Mouse (Mus musculus) CH12.LX (cell line): ENCODE data around the gene Pds5a. TPM values are rescaled to one million over a fixed set of nuclear protein-coding genes. Genes with fewer than 3 reads are reported as not detected.

Experiments
- DNase-seq: peaks from one replicate; pipeline ENCODE4 v3.0.0-alpha.2; 2013; ENCODE audit errors: extremely low read depth
- H3K27ac ChIP-seq: 2 replicates; pipeline ENCODE4 v1.5.1; 2012; ENCODE audit warnings: low read depth, mild to moderate bottlenecking, control low read depth, moderate library complexity; ENCODE audit not compliant: insufficient read depth
- H3K27me3 ChIP-seq: replicated peaks from 2 replicates; pipeline ENCODE3; 2012; ENCODE audit warnings: inconsistent platforms
- H3K36me3 ChIP-seq, 2 experiments: replicated peaks in 1 of 2; 2 replicates each; pipeline versions ENCODE3 to v1.6.1; 2012; ENCODE audit warnings: inconsistent platforms in 1 of 2, low read length in 1 of 2, mild to moderate bottlenecking in 1 of 2, mixed read lengths in 1 of 2, moderate library complexity in 1 of 2; ENCODE audit not compliant: control insufficient read depth in 1 of 2, insufficient read depth in 1 of 2
- H3K4me1 ChIP-seq, 2 experiments: 2 replicates each; pipeline ENCODE4 v1.6.1; 2012; ENCODE audit warnings: inconsistent platforms in 1 of 2, moderate library complexity in 1 of 2; ENCODE audit not compliant: insufficient read depth in 2 of 2, control insufficient read depth in 1 of 2
- H3K4me2 ChIP-seq: 2 replicates; pipeline ENCODE4 v1.6.1; 2012; ENCODE audit warnings: low read depth, mild to moderate bottlenecking, control low read depth; ENCODE audit not compliant: poor library complexity, insufficient read depth, severe bottlenecking
- H3K4me3 ChIP-seq, 3 experiments: fragments of 150-350 bp in 1 of 3; sonication (generic) in 1 of 3; replicated peaks in 1 of 3; 2 replicates each; pipeline versions ENCODE3 to v1.5.1; 2011 to 2012; ENCODE audit warnings: low read depth in 2 of 3, low read length in 2 of 3, mild to moderate bottlenecking in 2 of 3, moderate library complexity in 2 of 3, control low read depth in 1 of 3, improper control_type of control experiment in 1 of 3, inconsistent platforms in 1 of 3, mixed read lengths in 1 of 3; ENCODE audit not compliant: poor library complexity in 1 of 3
- H3K79me2 ChIP-seq: replicated peaks from 2 replicates; pipeline ENCODE4 v1.6.1; 2012; ENCODE audit warnings: mild to moderate bottlenecking, moderate library complexity; ENCODE audit not compliant: control insufficient read depth, poor library complexity, insufficient read depth, severe bottlenecking; ENCODE audit errors: extremely low read depth
- H3K9ac ChIP-seq: 2 replicates; pipeline ENCODE4 v1.6.1; 2012; ENCODE audit warnings: low read depth, mild to moderate bottlenecking, control low read depth, moderate library complexity; ENCODE audit not compliant: insufficient read depth
- H3K9me3 ChIP-seq: replicated peaks from 2 replicates; pipeline ENCODE3; 2012; ENCODE audit warnings: low read length, inconsistent platforms, mixed read lengths
- BHLHE40 ChIP-seq: IDR thresholded peaks from 2 replicates; pipeline ENCODE4 v1.6.1; 2011; ENCODE audit warnings: mild to moderate bottlenecking, low read depth, low read length, improper control_type of control experiment
- CHD1 ChIP-seq: IDR thresholded peaks from 2 replicates; pipeline ENCODE4 v1.6.1; 2012; ENCODE audit warnings: low read depth, low read length, improper control_type of control experiment, inconsistent platforms
- CHD2 ChIP-seq: IDR thresholded peaks from 2 replicates; pipeline ENCODE4 v1.6.1; 2011; ENCODE audit warnings: low read length, improper control_type of control experiment
- E2F4 ChIP-seq: IDR thresholded peaks from 2 replicates; pipeline ENCODE4 v1.6.1; 2011; ENCODE audit warnings: low read depth, low read length, improper control_type of control experiment; ENCODE audit not compliant: insufficient replicate concordance
- ELF1 ChIP-seq: IDR thresholded peaks from 2 replicates; pipeline ENCODE4 v1.6.1; 2014; ENCODE audit warnings: low read depth, mild to moderate bottlenecking, inconsistent platforms, low read length, improper control_type of control experiment
- GABPA ChIP-seq: IDR thresholded peaks from 2 replicates; pipeline ENCODE4 v1.6.1; 2012; ENCODE audit warnings: low read depth, low read length, improper control_type of control experiment, inconsistent platforms; ENCODE audit not compliant: insufficient replicate concordance
- JUN ChIP-seq: IDR thresholded peaks from 2 replicates; pipeline ENCODE4 v1.6.1; 2011; ENCODE audit warnings: low read depth, mild to moderate bottlenecking, low read length, improper control_type of control experiment, moderate library complexity; ENCODE audit not compliant: insufficient read depth
- JUND ChIP-seq: conservative IDR thresholded peaks from 2 replicates; pipeline ENCODE4 v1.6.1; 2011; ENCODE audit warnings: low read depth, low read length, improper control_type of control experiment
- MAFK ChIP-seq: IDR thresholded peaks from 2 replicates; pipeline ENCODE4 v1.6.1; 2011; ENCODE audit warnings: low read length, improper control_type of control experiment; ENCODE audit not compliant: insufficient replicate concordance
- MAX ChIP-seq: IDR thresholded peaks from 2 replicates; pipeline ENCODE4 v1.6.1; 2011; ENCODE audit warnings: low read length, improper control_type of control experiment
- MAZ ChIP-seq: IDR thresholded peaks from 2 replicates; pipeline ENCODE4 v1.6.1; 2012; ENCODE audit warnings: low read depth, mild to moderate bottlenecking, inconsistent platforms, low read length, improper control_type of control experiment, moderate library complexity
- NELFE ChIP-seq: IDR thresholded peaks from 2 replicates; pipeline ENCODE4 v1.6.1; 2011; ENCODE audit warnings: low read depth, low read length, improper control_type of control experiment
- POLR2AphosphoS2 ChIP-seq: IDR thresholded peaks from 2 replicates; pipeline ENCODE4 v1.6.1; 2011; ENCODE audit warnings: low read depth, low read length, improper control_type of control experiment
- RCOR1 ChIP-seq: conservative IDR thresholded peaks from 2 replicates; pipeline ENCODE4 v1.6.1; 2012; ENCODE audit warnings: low read depth, mild to moderate bottlenecking, inconsistent platforms, low read length, improper control_type of control experiment
- SIN3A ChIP-seq: IDR thresholded peaks from 2 replicates; pipeline ENCODE4 v1.6.1; 2012; ENCODE audit warnings: low read length, improper control_type of control experiment, inconsistent platforms
- UBTF ChIP-seq: IDR thresholded peaks from 2 replicates; pipeline ENCODE4 v1.6.1; 2012; ENCODE audit warnings: low read depth, mild to moderate bottlenecking, inconsistent platforms, low read length, improper control_type of control experiment, moderate library complexity
- dilution Hi-C: fragments of 300-500 bp; cut with MboI; formaldehyde crosslinking; loops from 2 replicates; pipeline ENCODE4 v1.14.3; 2020; ENCODE audit warnings: low sequenced_read_pairs; ENCODE audit not compliant: extremely low pct_unique_long_range_greater_than_20kb, extremely low pct_ligation_motif_present
- in situ Hi-C: fragments of 300-500 bp; cut with MboI; formaldehyde crosslinking; loops from 3 replicates; pipeline ENCODE4 v1.14.3; 2019; ENCODE audit warnings: low sequenced_read_pairs, low pct_ligation_motif_present, low pct_unique_long_range_greater_than_20kb, mixed read lengths
- polyA plus RNA-seq: library from polyadenylated mRNA; unstranded; fragments of >175 nt; gene quantifications from 2 replicates; pipeline ENCODE4 v1.2.1, GENCODE M21; 2012; ENCODE audit warnings: low read depth; ENCODE audit not compliant: insufficient read length
- total RNA-seq, 2 experiments: library from RNA; depleted of rRNA; stranded (reverse); fragments of 300-350 nt in 1 of 2; fragments of >200 nt in 1 of 2; gene quantifications; 2 replicates each; pipeline ENCODE4 v1.2.3; 2012 to 2014

Gene Pds5a
- total and polyA plus RNA-seq, 3 experiments = 126 to 178 (median 140) TPM

DNA sequence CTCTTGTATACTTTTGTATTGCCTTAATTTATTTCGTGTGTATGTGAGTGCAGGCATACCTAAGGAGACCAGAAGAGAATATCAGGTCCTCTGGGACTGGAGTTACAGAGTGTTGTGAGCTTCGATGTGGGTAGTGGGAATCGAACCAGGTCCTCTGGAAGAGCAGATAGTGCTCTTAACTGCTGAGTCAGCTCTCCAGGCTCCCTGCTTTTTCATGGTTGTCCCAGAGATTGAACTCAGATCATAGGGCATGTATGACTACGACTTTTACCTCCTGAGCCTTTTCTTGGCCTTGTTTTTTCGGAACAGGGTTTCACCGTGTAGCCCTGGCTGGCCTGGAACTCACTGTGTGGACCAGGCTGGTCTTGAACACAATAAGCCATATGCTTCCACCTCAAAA lies 17.0 kb upstream of the Pds5a start:
- Histone ChIP-seq H3K4me1 (no peaks in the 10 kb centered on the region), H3K4me2 (no peak overlapping the region), H3K27me3 (no peaks in the 10 kb centered on the region), H3K36me3 (no peaks in the 10 kb centered on the region), H3K27ac (no peak overlapping the region), H3K9ac (no peak overlapping the region), H3K9me3 (no peaks in the 10 kb centered on the region), H3K4me3 (no peak overlapping the region), H3K79me2 (no peaks in the 10 kb centered on the region)
- in situ Hi-C loops (loop anchor here (25.0 kb wide), 1 partner anchor 703 kb away; no protein-coding TSS in a partner anchor), dilution Hi-C loops (no loop called here)
- no peak for TF ChIP-seq MAZ
- peak; percentile 72 for TF ChIP-seq MAFK
- no peak for DNase-seq

DNA sequence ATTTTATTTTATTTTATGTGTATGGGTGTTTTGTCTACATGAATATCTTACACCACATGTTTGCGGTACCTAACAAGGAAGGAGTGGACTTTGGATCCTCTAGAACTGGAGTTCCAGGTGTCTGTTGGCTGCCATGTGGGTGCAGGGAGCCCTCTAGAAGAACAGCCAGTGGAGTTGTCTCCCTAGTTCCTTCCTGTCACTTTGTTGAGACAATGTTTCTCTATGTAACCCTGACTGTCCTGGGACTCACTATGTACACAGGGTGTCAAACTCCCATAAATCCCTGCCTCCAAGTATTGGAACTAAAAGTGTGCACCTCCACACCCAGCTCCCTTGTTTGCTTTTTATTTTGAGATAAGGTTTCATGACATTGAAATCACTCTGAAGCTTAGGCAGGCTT lies 13.4 kb upstream of the Pds5a start:
- peaks cover 0 to 5% of the 10 kb centered on the region in 2 experiments; a peak in 2 of 4 replicates for H3K4me1 ChIP-seq
- no peaks in the 10 kb centered on the region for H3K79me2 ChIP-seq
- no peak overlapping the region for H3K4me3 ChIP-seq
- no peak overlapping the region for H3K4me2 ChIP-seq
- H3K9me3 ChIP-seq = no peaks in the 10 kb centered on the region
- H3K36me3 ChIP-seq = no peaks in the 10 kb centered on the region
- in situ Hi-C loops (loop anchor here (25.0 kb wide), 1 partner anchor 699 kb away; no protein-coding TSS in a partner anchor), dilution Hi-C loops (no loop called here)
- H3K9ac ChIP-seq = no peak overlapping the region
- no peak for DNase-seq
- no peak for TF ChIP-seq E2F4
- no peak for TF ChIP-seq CHD2
- TF ChIP-seq MAZ = no peak
- TF ChIP-seq SIN3A = no peak
- no peak for TF ChIP-seq JUN
- TF ChIP-seq ELF1 = no peak
- TF ChIP-seq POLR2AphosphoS2 = no peak
- no peak for TF ChIP-seq UBTF
- no peak for TF ChIP-seq RCOR1
- TF ChIP-seq BHLHE40 = no peak
- no peak for TF ChIP-seq GABPA
- no peak for TF ChIP-seq MAX
- no peak for TF ChIP-seq NELFE
- no peak for TF ChIP-seq CHD1
- TF ChIP-seq JUND = no peak
- H3K27me3 ChIP-seq = no peaks in the 10 kb centered on the region
- H3K27ac ChIP-seq = no peak overlapping the region
